Mouse (Mus musculus) forebrain, embryonic 15.5 days (tissue): ENCODE data around the gene Pla2g7. TPM values are rescaled to one million over a fixed set of nuclear protein-coding genes. Genes with fewer than 3 reads are reported as not detected.
A peak's percentile ranks its signal among the peaks of the same experiment; 100 is the strongest.

Source experiments
- ATAC-seq: fragments of 200-750 bp; cut with Nextera tagmentation; replicated peaks from 2 replicates; pipeline ENCODE4 v1.8.0; 2017; ENCODE audit warnings: mild to moderate bottlenecking, moderate TSS enrichment, moderate library complexity
- H3K27ac ChIP-seq: fragments of 300-500 bp; sonication (generic); replicated peaks from 2 replicates; pipeline ENCODE4 v1.5.1; 2015; ENCODE audit warnings: mild to moderate bottlenecking, inconsistent platforms
- H3K27me3 ChIP-seq: fragments of 300-500 bp; sonication (generic); 2 replicates; pipeline ENCODE4 v1.6.1; 2015; ENCODE audit warnings: inconsistent platforms
- H3K36me3 ChIP-seq: fragments of 300-500 bp; sonication (generic); 2 replicates; pipeline ENCODE4 v1.6.1; 2015; ENCODE audit warnings: mild to moderate bottlenecking, inconsistent platforms
- H3K4me1 ChIP-seq: fragments of 300-500 bp; sonication (generic); 2 replicates; pipeline ENCODE4 v1.6.1; 2015; ENCODE audit warnings: inconsistent platforms
- H3K4me2 ChIP-seq: fragments of 300-500 bp; sonication (generic); replicated peaks from 2 replicates; pipeline ENCODE4 v1.6.1; 2015; ENCODE audit warnings: mild to moderate bottlenecking, inconsistent platforms
- H3K4me3 ChIP-seq: fragments of 300-500 bp; sonication (generic); 2 replicates; pipeline ENCODE4 v1.5.1; 2015; ENCODE audit warnings: mild to moderate bottlenecking, inconsistent platforms
- H3K9ac ChIP-seq: fragments of 300-500 bp; sonication (generic); replicated peaks from 2 replicates; pipeline ENCODE4 v1.6.1; 2015; ENCODE audit warnings: mild to moderate bottlenecking, inconsistent platforms
- H3K9me3 ChIP-seq: fragments of 300-500 bp; sonication (generic); 2 replicates; pipeline ENCODE4 v1.6.1; 2016; ENCODE audit warnings: inconsistent platforms
- WGBS: fragments of 180-500 bp; shearing (Covaris S2); methylation state at CpG from one replicate; pipeline ENCODE4 v1.1.7; 2015; ENCODE audit warnings: mixed read lengths; 5-methylcytosine and 5-hydroxymethylcytosine counted together
- polyA plus RNA-seq: library from polyadenylated mRNA; unstranded; fragments of >200 nt; fragmentation: Nextera tagmentation; extraction: Ambion mirVana; gene quantifications from 2 replicates; pipeline ENCODE4 v1.2.1, GENCODE M21; 2015

Gene Pla2g7
- polyA plus RNA-seq, 1 experiment from 2014 or later: 9.0 TPM

DNA sequence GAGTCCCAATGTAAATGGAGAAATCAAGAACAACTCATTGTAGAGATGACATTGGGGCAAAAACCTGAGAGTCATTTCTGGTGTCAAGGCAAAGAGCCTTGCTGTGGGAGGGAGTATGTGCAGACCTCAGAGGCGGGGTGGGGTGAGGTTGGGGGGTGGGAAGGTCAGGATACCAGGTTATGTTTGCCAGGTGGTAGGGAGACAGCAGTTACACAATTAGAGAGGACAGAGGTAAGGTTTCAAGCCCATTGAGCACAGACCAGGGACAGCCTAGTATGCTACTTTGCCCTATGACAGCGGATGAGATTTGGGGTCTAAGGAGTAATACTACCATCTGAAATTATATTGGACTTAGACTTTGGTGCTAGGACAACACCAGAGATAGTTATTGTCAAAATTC lies 19.4 kb downstream of the Pla2g7 start:
- Histone ChIP-seq H3K4me3 (no peak overlapping the region), H3K4me1 (no peaks in the 10 kb centered on the region), H3K9me3 (no peaks in the 10 kb centered on the region), H3K36me3 (no peaks in the 10 kb centered on the region), H3K27ac (no peak overlapping the region), H3K27me3 (no peaks in the 10 kb centered on the region), H3K9ac (no peak overlapping the region), H3K4me2 (no peak overlapping the region)
- WGBS: 88% methylated on average over 2 of the region's 2 CpGs
- no peak for ATAC-seq

DNA sequence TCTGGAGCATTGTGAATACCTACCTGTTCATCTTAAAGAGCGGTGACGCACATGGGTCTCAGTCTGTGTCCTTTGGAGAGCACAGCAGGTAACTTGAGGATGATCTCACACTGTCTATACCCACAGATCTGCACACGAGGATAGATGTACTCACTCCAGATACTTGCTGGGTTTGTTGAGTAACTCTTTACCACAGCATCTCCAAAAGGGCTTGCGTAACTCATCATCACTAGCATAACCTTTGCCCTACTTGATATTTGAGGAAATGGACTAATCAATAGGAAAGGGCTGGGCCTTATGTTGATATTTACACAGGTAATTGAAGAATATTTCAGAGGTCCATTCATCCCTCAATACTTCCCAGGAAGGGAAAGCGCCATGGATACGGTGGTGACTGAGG lies 21.9 kb downstream of the Pla2g7 start:
- Histone ChIP-seq H3K4me2 (no peak overlapping the region), H3K4me3 (no peak overlapping the region), H3K36me3 (no peaks in the 10 kb centered on the region), H3K27ac (no peak overlapping the region), H3K9me3 (no peaks in the 10 kb centered on the region), H3K4me1 (no peaks in the 10 kb centered on the region), H3K27me3 (no peaks in the 10 kb centered on the region), H3K9ac (no peak overlapping the region)
- WGBS: 92% methylated on average over 6 of the region's 6 CpGs
- no peak for ATAC-seq

DNA sequence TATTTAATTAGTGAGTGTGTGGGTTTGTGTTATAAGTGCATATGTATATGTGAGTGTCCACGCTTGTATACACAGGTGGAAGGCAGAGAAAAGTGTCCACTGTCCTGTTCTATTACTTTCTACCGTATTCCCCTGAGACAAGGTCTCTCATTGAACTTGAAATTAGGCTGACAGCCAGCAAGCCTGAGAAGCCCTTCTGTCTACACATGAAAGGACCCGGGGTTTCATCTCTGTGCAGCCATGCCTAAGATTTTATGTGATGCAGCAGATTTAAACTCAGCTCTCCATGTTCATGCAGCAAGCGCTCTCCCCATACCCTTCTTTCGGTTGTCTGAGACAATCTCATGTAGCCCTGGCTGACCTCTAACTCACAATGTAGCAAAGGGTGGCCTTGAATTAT lies 22.6 kb downstream of the Pla2g7 start:
- no peaks in the 10 kb centered on the region for H3K4me1 ChIP-seq
- no peaks in the 10 kb centered on the region for H3K9me3 ChIP-seq
- no peak overlapping the region for H3K9ac ChIP-seq
- 77% methylated on average over 5 of the region's 5 CpGs for WGBS
- ATAC-seq: no peak
- H3K36me3 ChIP-seq: no peaks in the 10 kb centered on the region
- H3K4me2 ChIP-seq: no peak overlapping the region
- H3K27me3 ChIP-seq: no peaks in the 10 kb centered on the region
- no peak overlapping the region for H3K27ac ChIP-seq
- H3K4me3 ChIP-seq: no peak overlapping the region

DNA sequence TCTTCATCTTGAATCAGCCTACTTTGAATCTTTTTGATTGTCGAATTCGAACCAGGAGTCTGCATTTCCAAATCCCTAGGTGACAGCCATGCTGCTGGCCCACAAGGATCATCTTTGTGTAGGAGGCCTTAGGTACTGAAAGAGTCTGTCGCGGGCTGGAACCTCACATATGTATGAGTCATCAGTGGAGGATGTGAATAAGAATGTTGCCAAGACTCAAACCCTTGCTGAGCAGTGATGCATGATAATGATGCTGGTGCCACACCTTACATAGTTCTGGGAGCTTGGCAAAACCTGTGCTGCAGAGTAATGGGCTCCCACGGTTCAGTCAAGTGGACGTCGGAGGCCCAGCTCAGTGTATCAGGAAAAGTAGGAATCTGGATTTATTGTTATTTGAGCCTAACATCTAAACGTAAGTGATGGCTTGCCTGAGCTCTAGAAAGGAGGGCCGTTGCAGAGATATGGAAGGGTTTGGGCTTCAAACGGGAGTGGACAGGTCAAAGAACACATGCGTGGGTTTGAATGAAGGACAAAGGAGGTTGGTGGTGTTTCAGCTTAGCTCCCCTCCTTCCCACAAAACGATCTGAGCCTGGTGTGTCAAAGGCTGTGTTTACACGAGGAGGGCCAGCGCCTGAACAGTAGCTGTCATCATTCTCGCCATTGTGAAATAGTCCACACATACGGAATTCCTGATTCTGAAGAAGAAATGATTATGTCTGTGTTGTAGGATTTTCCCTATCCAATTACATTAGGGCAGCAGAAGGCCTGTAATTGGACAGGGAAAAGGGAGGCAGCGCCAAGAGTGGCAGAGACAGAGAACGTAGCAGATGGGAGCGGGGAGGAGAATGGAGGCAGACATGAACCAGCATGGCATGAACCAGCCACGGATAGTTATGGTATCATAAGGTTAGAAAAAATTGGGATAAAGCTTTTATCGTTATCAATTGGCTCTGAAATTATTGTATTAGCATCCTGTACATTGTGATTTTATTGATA lies 24.7 kb downstream of the Pla2g7 start:
- Histone ChIP-seq H3K9me3 (no peaks in the 10 kb centered on the region), H3K27ac (no peak overlapping the region), H3K36me3 (no peaks in the 10 kb centered on the region), H3K4me2 (no peak overlapping the region), H3K9ac (no peak overlapping the region), H3K4me1 (no peaks in the 10 kb centered on the region), H3K27me3 (no peaks in the 10 kb centered on the region), H3K4me3 (no peak overlapping the region)
- 75% methylated on average over 21 of the region's 21 CpGs for WGBS
- ATAC-seq: peak; percentile 72; the same call in 1 of the 2 replicates

DNA sequence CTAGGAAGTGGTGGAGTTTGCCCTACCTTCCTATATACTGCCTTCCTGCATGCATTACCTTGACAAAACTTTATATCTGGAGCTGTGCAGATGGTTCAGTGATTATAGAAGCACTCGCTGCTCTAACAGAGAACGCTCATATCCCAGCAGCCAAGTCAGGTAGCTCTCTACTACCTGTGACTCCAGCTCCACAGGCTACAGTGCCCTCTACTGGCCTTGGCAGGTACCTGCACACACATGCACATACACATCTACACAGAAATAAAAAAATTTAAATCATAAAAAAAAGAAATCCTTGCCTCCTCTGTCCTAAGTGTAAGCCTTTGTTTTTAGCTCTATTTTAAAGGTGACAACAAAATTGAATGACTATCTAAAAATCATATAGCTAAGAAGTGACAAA lies 29.8 kb downstream of the Pla2g7 start:
- H3K4me1 ChIP-seq: no peaks in the 10 kb centered on the region
- WGBS: 100% methylated on average over 2 of the region's 2 CpGs
- no peak for ATAC-seq
- no peaks in the 10 kb centered on the region for H3K36me3 ChIP-seq
- no peak overlapping the region for H3K4me3 ChIP-seq
- H3K9me3 ChIP-seq: no peaks in the 10 kb centered on the region
- no peak overlapping the region for H3K27ac ChIP-seq
- H3K9ac ChIP-seq: no peak overlapping the region
- no peaks in the 10 kb centered on the region for H3K27me3 ChIP-seq
- no peak overlapping the region for H3K4me2 ChIP-seq

DNA sequence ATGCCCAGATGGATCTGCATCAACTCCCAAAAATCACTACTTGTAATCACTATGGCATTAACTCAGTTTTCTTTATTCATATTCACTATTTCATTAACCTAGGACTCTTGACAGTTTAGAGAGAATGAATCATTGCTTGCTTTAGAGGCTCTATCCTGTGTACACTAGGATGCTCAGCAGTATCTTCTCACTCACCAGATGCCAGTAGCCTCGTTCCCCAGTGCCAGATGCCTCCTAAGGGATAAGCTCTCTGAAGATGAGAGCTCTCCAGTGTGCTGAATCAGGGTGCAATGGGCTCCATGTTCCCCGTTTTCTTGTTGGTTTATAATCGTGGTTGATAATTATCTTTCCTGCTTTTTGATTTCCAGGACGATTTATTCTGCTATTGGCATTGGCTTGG lies 30.8 kb downstream of the Pla2g7 start:
- ATAC-seq: no peak
- H3K36me3 ChIP-seq: no peaks in the 10 kb centered on the region
- H3K4me1 ChIP-seq: no peaks in the 10 kb centered on the region
- no peaks in the 10 kb centered on the region for H3K27me3 ChIP-seq
- no peaks in the 10 kb centered on the region for H3K9me3 ChIP-seq
- no peak overlapping the region for H3K4me2 ChIP-seq
- no peak overlapping the region for H3K27ac ChIP-seq
- 63% methylated on average over 4 of the region's 4 CpGs for WGBS
- H3K9ac ChIP-seq: no peak overlapping the region
- H3K4me3 ChIP-seq: no peak overlapping the region

DNA sequence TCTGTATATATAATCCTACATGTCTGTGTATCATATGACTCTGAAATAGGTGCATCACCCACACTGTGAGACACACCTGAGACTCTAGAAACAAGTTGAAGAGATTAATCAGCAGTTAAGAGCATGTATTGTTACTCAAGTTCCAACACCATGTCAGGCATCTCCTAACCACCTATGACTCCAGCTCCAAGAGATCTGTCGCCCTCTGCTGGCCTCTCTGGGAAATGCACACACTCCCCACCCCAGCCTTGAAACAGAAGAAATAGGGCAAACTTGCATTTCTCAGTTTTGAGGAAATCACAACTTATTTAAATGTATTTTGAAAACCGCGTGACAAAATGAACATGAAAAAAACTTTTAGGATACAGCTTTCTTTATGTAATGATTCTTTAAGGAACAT lies 38.8 kb downstream of the Pla2g7 start:
- H3K27ac ChIP-seq: no peak overlapping the region

DNA sequence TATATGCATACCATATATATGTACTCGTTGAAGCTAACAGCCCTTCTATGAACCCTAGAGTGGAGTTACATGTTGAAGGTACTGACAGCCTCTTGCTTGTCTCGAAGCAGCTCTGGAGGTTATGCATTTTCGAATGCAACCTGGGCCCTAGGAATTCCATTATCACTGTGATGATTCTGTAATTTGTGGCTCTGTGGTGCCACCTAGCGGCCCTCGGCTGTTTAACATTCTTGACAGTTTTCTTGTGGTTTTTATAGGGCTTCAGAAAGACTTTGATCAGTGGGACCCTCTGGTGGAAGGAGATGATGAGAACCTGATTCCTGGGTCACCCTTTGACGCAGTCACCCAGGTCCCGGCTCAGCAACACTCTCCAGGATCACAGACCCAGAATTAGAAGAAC lies 43.7 kb downstream of the Pla2g7 start:
- H3K36me3 ChIP-seq: no peaks in the 10 kb centered on the region
- no peak overlapping the region for H3K27ac ChIP-seq
- no peak overlapping the region for H3K4me2 ChIP-seq
- H3K4me3 ChIP-seq: no peak overlapping the region
- 18% methylated on average over 7 of the region's 7 CpGs for WGBS
- no peaks in the 10 kb centered on the region for H3K9me3 ChIP-seq
- no peak overlapping the region for H3K9ac ChIP-seq
- peak; percentile 72 for ATAC-seq
- no peaks in the 10 kb centered on the region for H3K27me3 ChIP-seq
- H3K4me1 ChIP-seq: no peaks in the 10 kb centered on the region

More for the DNA sequence above, 38.8 kb downstream of the Pla2g7 start:
- ATAC-seq: 0 out of 2 replicates have a peak, but pooled peaks have one; percentile 32
- H3K9me3 ChIP-seq: no peaks in the 10 kb centered on the region
- no peaks in the 10 kb centered on the region for H3K27me3 ChIP-seq
- no peak overlapping the region for H3K4me3 ChIP-seq
- H3K9ac ChIP-seq: no peak overlapping the region
- WGBS: 13% methylated on average over 3 of the region's 3 CpGs
- no peaks in the 10 kb centered on the region for H3K4me1 ChIP-seq
- H3K36me3 ChIP-seq: no peaks in the 10 kb centered on the region
- no peak overlapping the region for H3K4me2 ChIP-seq

DNA sequence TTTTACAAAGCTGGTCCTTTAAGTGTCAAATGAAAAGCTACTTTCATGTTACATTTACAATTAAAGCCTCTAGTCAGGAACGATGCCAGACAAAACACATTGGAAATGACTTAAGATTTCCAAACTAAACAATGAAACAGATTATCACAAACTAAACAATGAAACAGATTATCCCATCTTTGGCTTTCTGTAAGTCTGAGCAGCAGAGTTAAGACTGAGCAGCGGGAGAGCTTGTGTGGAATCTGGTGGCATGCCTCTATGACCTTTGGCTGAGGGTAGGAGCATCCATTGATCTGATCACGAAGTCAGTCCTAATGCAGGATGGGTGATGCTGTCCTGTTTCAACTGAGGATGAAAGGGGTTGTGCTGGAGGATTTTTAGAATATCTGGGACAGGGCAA lies 44.3 kb downstream of the Pla2g7 start:
- Histone ChIP-seq H3K27ac (no peak overlapping the region), H3K4me3 (no peak overlapping the region), H3K36me3 (no peaks in the 10 kb centered on the region), H3K27me3 (no peaks in the 10 kb centered on the region), H3K4me1 (no peaks in the 10 kb centered on the region), H3K9me3 (no peaks in the 10 kb centered on the region), H3K9ac (no peak overlapping the region), H3K4me2 (no peak overlapping the region)
- WGBS: 65% methylated on average over 3 of the region's 3 CpGs
- no peak; the same call in 1 of the 2 replicates for ATAC-seq

DNA sequence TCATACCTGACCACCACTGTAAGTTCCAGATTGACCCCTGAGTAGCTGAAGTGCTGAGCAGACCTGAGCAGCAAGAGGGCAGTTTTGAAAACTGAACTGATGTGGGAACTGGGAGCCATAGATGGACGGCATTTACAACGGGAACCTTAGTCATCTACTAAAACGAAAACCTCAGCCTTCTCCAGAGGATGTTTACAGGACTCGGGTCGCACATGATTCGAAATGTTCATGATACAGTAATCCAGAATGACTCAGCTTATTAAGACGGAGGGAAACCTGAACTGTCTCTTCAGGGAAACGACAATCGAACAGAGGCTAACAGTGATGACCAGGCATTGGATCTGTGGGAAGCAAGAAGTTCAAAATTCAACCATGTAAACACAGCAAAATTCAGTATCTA lies 51.3 kb downstream of the Pla2g7 start:
- Histone ChIP-seq H3K36me3 (no peaks in the 10 kb centered on the region), H3K4me2 (no peak overlapping the region), H3K27ac (no peak overlapping the region), H3K27me3 (no peaks in the 10 kb centered on the region), H3K4me1 (no peaks in the 10 kb centered on the region), H3K4me3 (no peak overlapping the region), H3K9me3 (no peaks in the 10 kb centered on the region), H3K9ac (no peak overlapping the region)
- WGBS: 91% methylated on average over 9 of the region's 9 CpGs
- ATAC-seq: no peak

DNA sequence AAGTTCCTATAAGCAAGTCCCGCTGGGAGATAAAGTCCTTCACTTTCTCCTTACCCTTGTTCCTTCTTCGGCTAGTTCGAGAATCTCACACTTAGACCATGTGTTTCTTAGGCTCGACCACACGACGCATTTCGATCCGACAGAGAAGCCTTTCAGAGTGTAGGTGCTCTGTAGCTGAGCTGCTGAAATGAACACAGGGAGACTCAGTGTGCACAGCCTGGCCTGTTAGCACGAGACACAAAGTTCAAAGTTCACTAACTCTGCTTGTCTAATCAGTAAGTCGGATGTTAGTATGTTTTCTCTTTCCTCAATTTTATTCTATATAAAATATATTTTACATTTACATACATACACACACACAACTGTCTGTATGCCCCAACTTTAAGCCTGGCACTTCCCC lies 54.2 kb downstream of the Pla2g7 start:
- H3K9ac ChIP-seq: no peak overlapping the region
- no peaks in the 10 kb centered on the region for H3K36me3 ChIP-seq
- H3K27me3 ChIP-seq: no peaks in the 10 kb centered on the region
- no peak overlapping the region for H3K27ac ChIP-seq
- H3K9me3 ChIP-seq: no peaks in the 10 kb centered on the region
- WGBS: 93% methylated on average over 10 of the region's 10 CpGs
- H3K4me3 ChIP-seq: no peak overlapping the region
- H3K4me1 ChIP-seq: no peaks in the 10 kb centered on the region
- no peak overlapping the region for H3K4me2 ChIP-seq
- no peak for ATAC-seq

DNA sequence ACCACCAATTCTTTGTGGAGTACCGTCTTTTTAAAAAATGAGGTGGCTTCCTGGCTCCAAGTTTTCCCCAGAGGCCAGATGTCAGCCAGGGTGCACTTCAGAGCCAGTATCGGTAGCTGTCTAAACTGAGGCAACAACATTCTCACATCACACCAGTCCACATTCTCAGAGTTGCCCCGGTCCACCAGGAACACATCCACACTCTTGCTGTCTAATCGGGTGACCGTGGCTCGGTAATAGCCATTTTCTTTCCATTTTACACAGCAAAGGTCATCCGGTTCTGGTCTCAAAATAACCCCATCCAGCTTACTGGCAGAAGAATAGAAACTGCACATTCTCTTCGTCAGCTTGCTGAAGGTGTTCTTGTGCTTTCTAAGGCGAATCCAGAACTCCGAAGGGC lies 60.3 kb downstream of the Pla2g7 start:
- Histone ChIP-seq H3K9ac (no peak overlapping the region), H3K4me2 (no peak overlapping the region), H3K27ac (no peak overlapping the region), H3K4me3 (no peak overlapping the region), H3K27me3 (peaks cover 22% of the 10 kb centered on the region; the same call in 1 of the 2 replicates), H3K4me1 (peaks cover 14% of the 10 kb centered on the region), H3K9me3 (no peaks in the 10 kb centered on the region; the same call in 1 of the 2 replicates), H3K36me3 (no peaks in the 10 kb centered on the region)
- WGBS: 95% methylated on average over 10 of the region's 10 CpGs
- ATAC-seq: no peak
